Comparison of ENCODE assay signal across 10 mouse cellular contexts in genomic region chr10:117478202-117478930, GRCm38 (mm10).
DNase-seq lines count a peak whose midpoint lies in the region; ATAC-seq and TF ChIP-seq lines count a peak whose summit lies in the region.
"Had no signal": no experiment of that assay in that cellular context is flagged by ENCODE, and none has a peak within 500 bp of the region (broad histone marks: within the 10 kb centered on the region; RNA-seq: fewer than 3 reads in every experiment).

No protein-coding gene starts in this region.

- WGBS in forebrain, embryonic 12.5 days: 26% methylated on average over 23 of the region's 23 CpGs
- 32% methylated on average over 23 of the region's 23 CpGs for WGBS in kidney, postnatal 0 days
- 26% methylated on average over 23 of the region's 23 CpGs for WGBS in midbrain, embryonic 11.5 days
- 77% methylated on average over 23 of the region's 23 CpGs for WGBS in heart, embryonic 10.5 days

- H3K27me3 ChIP-seq in forebrain, embryonic 12.5 days: 0 out of 2 replicates have a peak, but pooled peaks cover 5% of the 10 kb centered on the region
- no peaks in the 10 kb centered on the region for H3K27me3 ChIP-seq in kidney, postnatal 0 days (ENCODE audit: insufficient read depth, low read length)
- H3K27me3 ChIP-seq in midbrain, embryonic 11.5 days (ENCODE audit: control insufficient read depth, insufficient read depth, low read length): peaks cover 20% of the 10 kb centered on the region; the same call in 1 of the 2 replicates
- no peaks in the 10 kb centered on the region for H3K27me3 ChIP-seq in heart, embryonic 10.5 days (ENCODE audit: insufficient read depth, poor library complexity, severe bottlenecking)
- H3K27me3 ChIP-seq: lung, embryonic 15.5 days had no signal

- no peaks in the 10 kb centered on the region for H3K36me3 ChIP-seq in forebrain, embryonic 12.5 days (replicated peaks)
- H3K36me3 ChIP-seq in kidney, postnatal 0 days (ENCODE audit: insufficient read depth, low read length): no peaks in the 10 kb centered on the region
- H3K36me3 ChIP-seq in midbrain, embryonic 11.5 days (ENCODE audit: control insufficient read depth, insufficient read depth, low read length): no peaks in the 10 kb centered on the region
- no peaks in the 10 kb centered on the region for H3K36me3 ChIP-seq in heart, embryonic 10.5 days
- H3K36me3 ChIP-seq: G1E; lung, embryonic 15.5 days had no signal

- intact Hi-C loops in heart, postnatal 10 days (cut with DNase I): no loop called here

- TF ChIP-seq CTCF in kidney, postnatal 0 days (IDR thresholded peaks at IDR 0.05; ENCODE audit: low read depth): peak; percentile 37; the same call in 1 of the 2 replicates

- peak overlapping the region; percentile 55 for H3K4me2 ChIP-seq in forebrain, embryonic 12.5 days
- peak overlapping the region; percentile 39 for H3K4me2 ChIP-seq in kidney, postnatal 0 days (ENCODE audit: low read length)
- peak overlapping the region; percentile 30 for H3K4me2 ChIP-seq in midbrain, embryonic 11.5 days
- H3K4me2 ChIP-seq: lung, embryonic 15.5 days had no signal

- peak; percentile 55 for ATAC-seq in forebrain, embryonic 12.5 days (ENCODE audit: low FRiP score)
- peak; percentile 78 for ATAC-seq in kidney, postnatal 0 days (replicated peaks; ENCODE audit: low FRiP score, low read depth)
- ATAC-seq in midbrain, embryonic 11.5 days (ENCODE audit: low FRiP score): peak; percentile 84

- H3K4me3 ChIP-seq in forebrain, embryonic 12.5 days (replicated peaks): peak overlapping the region; percentile 30
- no peak overlapping the region; the same call in 1 of the 2 replicates for H3K4me3 ChIP-seq in kidney, postnatal 0 days (replicated peaks; ENCODE audit: low read depth, low read length)
- H3K4me3 ChIP-seq in midbrain, embryonic 11.5 days (ENCODE audit: low read depth, low read length): peak overlapping the region; percentile 3; the same call in 1 of the 2 replicates
- H3K4me3 ChIP-seq in heart, embryonic 10.5 days: no peak overlapping the region
- H3K4me3 ChIP-seq: lung, embryonic 15.5 days had no signal

- DNase-seq in heart, adult 11 months: peak; percentile 78
- no peak for DNase-seq in heart, postnatal 10 days
- peak; percentile 80 for DNase-seq in kidney, postnatal 0 days (ENCODE audit: low spot score)
- DNase-seq in midbrain, embryonic 11.5 days (ENCODE audit: low spot score, missing footprints): peak; percentile 95
- DNase-seq in heart, adult 18-20 months: no peak
- no peak for DNase-seq in heart, embryonic 10.5 days (ENCODE audit: low spot score)
- no peak for DNase-seq in thymus, postnatal 36 days

- H3K4me1 ChIP-seq in forebrain, embryonic 12.5 days: peaks cover 13% of the 10 kb centered on the region
- H3K4me1 ChIP-seq in kidney, postnatal 0 days (replicated peaks; ENCODE audit: insufficient read depth, low read length): no peaks in the 10 kb centered on the region
- H3K4me1 ChIP-seq in midbrain, embryonic 11.5 days (ENCODE audit: control insufficient read depth, insufficient read depth, low read length): peaks cover 6% of the 10 kb centered on the region; the same call in 1 of the 2 replicates
- H3K4me1 ChIP-seq in heart, embryonic 10.5 days: no peaks in the 10 kb centered on the region
- H3K4me1 ChIP-seq: lung, embryonic 15.5 days had no signal

- 0 out of 2 replicates have a peak, but pooled peaks cover 6% of the 10 kb centered on the region for H3K9me3 ChIP-seq in forebrain, embryonic 12.5 days
- no peaks in the 10 kb centered on the region for H3K9me3 ChIP-seq in kidney, postnatal 0 days (replicated peaks; ENCODE audit: low read length)
- no peaks in the 10 kb centered on the region for H3K9me3 ChIP-seq in midbrain, embryonic 11.5 days (ENCODE audit: control insufficient read depth, low read length)
- H3K9me3 ChIP-seq in heart, embryonic 10.5 days: no peaks in the 10 kb centered on the region
- H3K9me3 ChIP-seq: lung, embryonic 15.5 days had no signal

- peak overlapping the region; percentile 19; the same call in 1 of the 2 replicates for H3K27ac ChIP-seq in forebrain, embryonic 12.5 days
- H3K27ac ChIP-seq in kidney, postnatal 0 days: peak overlapping the region; percentile 67; the same call in 1 of the 2 replicates
- H3K27ac ChIP-seq in midbrain, embryonic 11.5 days (ENCODE audit: low read depth, low read length): no peak overlapping the region
- no peak overlapping the region for H3K27ac ChIP-seq in heart, embryonic 10.5 days
- H3K27ac ChIP-seq: lung, embryonic 15.5 days had no signal

- H3K9ac ChIP-seq in forebrain, embryonic 12.5 days: peak overlapping the region; percentile 40
- H3K9ac ChIP-seq in kidney, postnatal 0 days (ENCODE audit: low read depth, low read length): no peak overlapping the region
- H3K9ac ChIP-seq in midbrain, embryonic 11.5 days (ENCODE audit: low read length): peak overlapping the region; percentile 29; the same call in 1 of the 2 replicates
- H3K9ac ChIP-seq: lung, embryonic 15.5 days had no signal

Comparison
In these comparisons a context has a peak if more than half of its experiments do, and no peak if none do; other contexts are left out.
1. DNase-seq: peak in heart, adult 11 months (single experiment), kidney, postnatal 0 days (single experiment) and midbrain, embryonic 11.5 days (single experiment); none in heart, postnatal 10 days (0 of 2), heart, adult 18-20 months (0 of 2), heart, embryonic 10.5 days (single experiment) and thymus, postnatal 36 days (0 of 2).
2. H3K27ac ChIP-seq: peak in forebrain, embryonic 12.5 days (single experiment) and kidney, postnatal 0 days (single experiment); none in midbrain, embryonic 11.5 days (single experiment) and heart, embryonic 10.5 days (single experiment).
3. H3K4me3 ChIP-seq: peak in forebrain, embryonic 12.5 days (single experiment) and midbrain, embryonic 11.5 days (single experiment); none in kidney, postnatal 0 days (single experiment) and heart, embryonic 10.5 days (single experiment).
4. Peak in every context shown above with its lines, with median percentiles within 50 percentile points of each other: ATAC-seq and H3K4me2 ChIP-seq.